Mouse (Mus musculus) bone marrow, adult 2 months (tissue): ENCODE data around the gene Ubxn10.

ENCODE experiments used
- CTCF ChIP-seq: fragments of 200-500 bp; IDR thresholded peaks from 2 replicates; pipeline ENCODE4 v1.5.1; 2011; ENCODE audit warnings: low read length, control low read depth; ENCODE audit not compliant: control insufficient read depth, insufficient read depth
- POLR2A ChIP-seq: fragments of 200-500 bp; IDR thresholded peaks from 2 replicates; pipeline ENCODE4 v1.6.1; 2011; ENCODE audit warnings: low read depth, mild to moderate bottlenecking, control low read depth, low read length, borderline replicate concordance; ENCODE audit not compliant: control insufficient read depth

- TF ChIP-seq CTCF (no peak), POLR2A (no peak)
Observed at GRCm38 (mm10) chr4:138697166-138697860, 39.7 kb downstream of the Ubxn10 start.
